Mouse (Mus musculus) forebrain, postnatal 0 days (tissue): ENCODE measurements at regions not wholly inside any gene's neighbourhood (a gene's known extent, or its start where the extent isn't known, plus 50 kb on each side); places are given as distances from the start of the nearest gene placed in this dataset.

Source experiments
- ATAC-seq: fragments of 200-750 bp; cut with Nextera tagmentation; 2 replicates; pipeline ENCODE4 v1.8.0; 2017; ENCODE audit warnings: mild to moderate bottlenecking, moderate library complexity
- DNase-seq: peaks from one replicate; pipeline ENCODE4 v3.0.0-alpha.2; 2015
- H3K27ac ChIP-seq: fragments of 300-500 bp; sonication (generic); 2 replicates; pipeline ENCODE4 v1.5.1; 2014; ENCODE audit warnings: low read depth, mild to moderate bottlenecking, antibody characterized with exemption, low read length, moderate library complexity, mixed read lengths
- H3K27me3 ChIP-seq: fragments of 300-500 bp; sonication (generic); 2 replicates; pipeline ENCODE4 v1.6.1; 2014; ENCODE audit warnings: mild to moderate bottlenecking, low read length, mixed read lengths; ENCODE audit not compliant: insufficient read depth
- H3K36me3 ChIP-seq: fragments of 300-500 bp; sonication (generic); 2 replicates; pipeline ENCODE4 v1.6.1; 2014; ENCODE audit warnings: mild to moderate bottlenecking, moderate library complexity; ENCODE audit not compliant: insufficient read depth
- H3K4me1 ChIP-seq: fragments of 300-500 bp; sonication (generic); 2 replicates; pipeline ENCODE4 v1.6.1; 2014; ENCODE audit warnings: antibody characterized with exemption; ENCODE audit not compliant: insufficient read depth
- H3K4me2 ChIP-seq: fragments of 300-500 bp; sonication (generic); 2 replicates; pipeline ENCODE4 v1.6.1; 2014; ENCODE audit warnings: low read depth, mild to moderate bottlenecking, moderate library complexity
- H3K4me3 ChIP-seq: fragments of 300-500 bp; sonication (generic); 2 replicates; pipeline ENCODE4 v1.5.1; 2014; ENCODE audit warnings: low read depth, low read length, mixed read lengths
- H3K9ac ChIP-seq: fragments of 300-500 bp; sonication (generic); 2 replicates; pipeline ENCODE4 v1.6.1; 2014; ENCODE audit warnings: mild to moderate bottlenecking
- H3K9me3 ChIP-seq: fragments of 300-500 bp; sonication (generic); 2 replicates; pipeline ENCODE4 v1.6.1; 2016; ENCODE audit warnings: low read length
- CTCF ChIP-seq: sonication (generic); IDR thresholded peaks from 2 replicates; pipeline ENCODE4 v1.5.1; 2016; ENCODE audit warnings: antibody characterized with exemption, control low read depth, low read depth
- WGBS: fragments of 180-500 bp; shearing (Covaris S2); extraction: QIAGEN DNeasy Blood & Tissue Kit; methylation state at CpG from one replicate; pipeline ENCODE4 v1.1.7; 2014; 5-methylcytosine and 5-hydroxymethylcytosine counted together

DNA sequence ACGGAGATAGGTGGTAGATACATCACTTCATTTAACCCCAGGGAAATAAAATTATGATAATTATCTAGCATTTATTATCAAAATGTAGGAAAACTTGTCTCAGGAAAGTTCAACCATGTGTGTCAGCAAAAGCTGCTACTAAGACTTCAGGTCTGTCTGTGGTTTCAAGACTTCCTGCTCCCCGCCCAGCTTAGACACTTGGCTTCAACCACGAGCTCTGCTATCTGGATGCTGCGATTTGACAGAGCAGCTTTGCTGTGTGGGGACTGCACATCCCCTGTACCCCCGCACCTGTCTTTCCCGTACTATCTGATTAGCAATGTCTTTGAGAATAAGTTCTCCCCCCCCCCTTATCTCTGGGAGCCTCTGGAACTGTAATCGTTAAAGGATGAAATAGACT, 176.0 kb upstream of the Gk2 start:
- no peak overlapping the region for H3K4me3 ChIP-seq
- 73% methylated on average over 7 of the region's 7 CpGs for WGBS
- H3K9ac ChIP-seq: no peak overlapping the region
- no peak for TF ChIP-seq CTCF
- no peaks in the 10 kb centered on the region for H3K9me3 ChIP-seq
- H3K36me3 ChIP-seq: no peaks in the 10 kb centered on the region
- no peak overlapping the region for H3K27ac ChIP-seq
- ATAC-seq (no peak), DNase-seq (no peak)
- H3K4me1 ChIP-seq: no peaks in the 10 kb centered on the region
- no peaks in the 10 kb centered on the region for H3K27me3 ChIP-seq
- H3K4me2 ChIP-seq: no peak overlapping the region

DNA sequence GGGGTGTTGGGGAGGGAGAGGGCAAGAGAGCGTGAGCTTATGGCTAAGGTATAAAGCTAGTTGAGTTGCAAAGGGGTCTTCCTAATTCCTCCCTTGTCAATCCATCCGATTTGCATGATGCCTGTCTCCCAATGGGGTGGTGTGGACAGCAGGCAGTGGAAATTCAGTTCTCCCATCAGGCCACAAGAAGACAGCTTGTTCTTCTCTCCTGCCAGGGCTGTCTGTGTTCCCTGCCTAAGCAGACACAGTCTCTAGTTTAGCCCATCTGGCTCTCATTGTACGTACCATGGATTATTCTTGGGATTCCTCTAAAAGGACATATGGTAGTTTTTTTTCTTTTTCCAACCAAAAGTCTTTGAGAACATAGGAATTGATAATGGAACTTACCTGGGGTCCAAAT, 168.4 kb upstream of the Gk2 start:
- WGBS: 73% methylated on average over 3 of the region's 3 CpGs
- Histone ChIP-seq H3K27ac (no peak overlapping the region), H3K4me2 (no peak overlapping the region), H3K36me3 (no peaks in the 10 kb centered on the region), H3K9me3 (no peaks in the 10 kb centered on the region), H3K4me1 (no peaks in the 10 kb centered on the region), H3K27me3 (no peaks in the 10 kb centered on the region), H3K4me3 (no peak overlapping the region), H3K9ac (no peak overlapping the region)
- peak; percentile 64; the same call in 1 of the 2 replicates for ATAC-seq
- TF ChIP-seq CTCF: no peak
- peak; percentile 55 for DNase-seq

DNA sequence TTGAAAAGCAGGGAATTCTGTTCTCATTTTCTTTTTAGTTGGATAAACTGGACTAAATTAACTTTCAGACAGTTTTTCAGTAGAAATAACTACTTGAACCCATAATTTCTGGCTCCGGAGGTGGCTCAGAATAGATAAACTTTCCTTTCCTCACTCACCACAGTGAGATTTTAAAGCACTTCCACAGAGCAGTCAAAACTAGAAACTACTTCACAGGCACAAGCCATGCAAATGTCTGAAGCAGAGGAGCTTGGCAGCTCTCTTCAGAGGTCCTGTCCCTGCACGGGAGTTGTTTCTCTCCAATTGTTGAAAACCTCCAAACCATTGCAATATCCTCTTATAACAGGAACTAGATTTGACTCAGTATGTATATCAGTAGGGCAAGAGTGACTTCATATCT, 163.1 kb upstream of the Gk2 start:
- Histone ChIP-seq H3K27me3 (no peaks in the 10 kb centered on the region), H3K4me2 (no peak overlapping the region), H3K27ac (no peak overlapping the region), H3K9ac (no peak overlapping the region), H3K36me3 (no peaks in the 10 kb centered on the region), H3K4me3 (no peak overlapping the region), H3K9me3 (no peaks in the 10 kb centered on the region), H3K4me1 (no peaks in the 10 kb centered on the region)
- no peak for DNase-seq
- no peak for TF ChIP-seq CTCF
- WGBS: 89% methylated on average over 2 of the region's 2 CpGs
- ATAC-seq: no peak

DNA sequence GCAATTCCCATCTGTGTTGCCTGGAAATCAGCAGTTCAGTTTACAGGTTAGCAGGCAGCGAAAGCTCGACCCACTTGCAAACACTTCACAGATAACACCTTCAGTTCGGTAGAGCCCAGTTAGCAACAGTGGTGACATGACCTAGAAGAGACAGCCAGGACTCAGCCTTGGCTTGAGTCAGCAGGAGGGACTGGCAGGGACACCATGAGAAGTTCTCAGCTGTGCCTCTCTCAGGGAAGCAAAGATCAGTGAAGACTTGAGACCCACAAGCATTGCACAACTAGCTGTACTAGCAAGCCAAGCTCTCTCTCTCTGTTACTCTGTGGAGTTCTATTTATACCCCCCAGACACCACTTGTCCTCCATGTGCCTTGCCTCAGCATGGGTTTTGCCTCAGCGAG, 161.6 kb upstream of the Gk2 start:
- H3K9ac ChIP-seq: no peak overlapping the region
- no peak overlapping the region for H3K27ac ChIP-seq
- H3K36me3 ChIP-seq: no peaks in the 10 kb centered on the region
- H3K27me3 ChIP-seq: no peaks in the 10 kb centered on the region
- DNase-seq (no peak), ATAC-seq (no peak)
- no peak overlapping the region for H3K4me3 ChIP-seq
- H3K4me1 ChIP-seq: no peaks in the 10 kb centered on the region
- H3K9me3 ChIP-seq: no peaks in the 10 kb centered on the region
- WGBS: 89% methylated on average over 4 of the region's 4 CpGs
- TF ChIP-seq CTCF: no peak
- H3K4me2 ChIP-seq: no peak overlapping the region

DNA sequence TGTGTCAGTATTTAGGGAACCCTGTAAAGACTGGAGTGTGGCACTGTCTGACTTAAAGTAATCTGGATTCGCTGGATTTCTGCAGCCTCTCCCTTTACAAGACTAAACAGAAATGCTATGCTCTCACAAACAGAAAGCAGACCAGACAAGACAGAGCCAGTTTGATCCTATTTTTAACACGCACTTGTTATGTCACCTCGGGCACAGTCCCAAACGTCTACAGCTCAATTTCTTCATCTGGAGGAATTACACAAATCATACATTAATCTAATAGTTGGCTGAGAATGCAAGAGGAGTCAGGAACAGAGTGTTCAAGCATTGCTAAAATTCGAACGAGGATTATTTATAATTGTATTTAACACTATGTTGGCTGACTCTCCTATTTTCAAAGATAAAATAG, 145.4 kb upstream of the Gk2 start:
- WGBS: 65% methylated on average over 6 of the region's 6 CpGs
- Histone ChIP-seq H3K27me3 (no peaks in the 10 kb centered on the region), H3K4me3 (no peak overlapping the region), H3K9me3 (no peaks in the 10 kb centered on the region), H3K36me3 (no peaks in the 10 kb centered on the region), H3K4me2 (no peak overlapping the region), H3K4me1 (no peaks in the 10 kb centered on the region; the same call in 1 of the 2 replicates), H3K9ac (no peak overlapping the region), H3K27ac (no peak overlapping the region)
- TF ChIP-seq CTCF: no peak
- no peak for ATAC-seq
- no peak for DNase-seq

DNA sequence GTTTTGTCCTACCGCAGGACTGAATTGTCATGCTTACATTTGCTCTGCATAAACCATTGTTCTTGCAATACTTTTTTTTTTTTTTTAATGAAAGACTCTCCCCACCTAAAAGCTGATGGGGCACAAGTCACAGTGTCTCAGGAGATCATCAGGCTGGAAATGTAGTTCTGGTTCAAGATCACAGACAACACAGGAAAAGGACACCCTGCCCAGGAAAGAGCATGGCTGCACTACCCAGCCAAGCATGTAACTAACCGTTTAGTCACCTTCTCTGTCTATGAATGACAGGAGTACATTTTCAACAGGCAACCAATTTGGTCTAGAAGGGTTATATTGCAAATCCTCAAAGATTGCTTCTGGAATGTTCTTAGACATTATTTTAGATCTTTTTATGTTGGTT, 144.6 kb upstream of the Gk2 start:
- Histone ChIP-seq H3K9me3 (no peaks in the 10 kb centered on the region), H3K27me3 (no peaks in the 10 kb centered on the region), H3K4me3 (no peak overlapping the region), H3K27ac (no peak overlapping the region), H3K4me1 (no peaks in the 10 kb centered on the region; the same call in 1 of the 2 replicates), H3K9ac (no peak overlapping the region), H3K36me3 (no peaks in the 10 kb centered on the region), H3K4me2 (no peak overlapping the region)
- WGBS: 85% methylated on average over 2 of the region's 2 CpGs
- no peak for TF ChIP-seq CTCF
- ATAC-seq (no peak), DNase-seq (no peak)

DNA sequence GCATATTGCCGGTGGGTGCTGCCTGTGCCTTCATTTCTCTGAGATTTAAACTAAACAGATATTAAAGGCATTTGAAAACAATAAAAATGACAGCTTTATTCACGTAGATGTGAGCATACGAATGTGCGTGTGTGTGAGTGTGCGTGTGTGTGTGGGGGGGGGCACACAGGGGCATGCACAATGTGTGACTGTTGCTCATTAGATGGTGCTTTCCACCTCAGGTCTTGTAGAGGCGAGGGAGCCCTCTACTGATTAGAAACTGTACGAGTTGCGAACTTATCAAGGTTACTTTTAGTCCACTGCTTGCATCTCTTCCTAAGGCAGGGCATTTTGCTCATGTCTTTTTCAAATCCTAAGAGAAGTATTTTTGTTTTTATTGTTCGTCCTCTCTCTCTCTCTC, 141.9 kb upstream of the Gk2 start:
- Histone ChIP-seq H3K9me3 (no peaks in the 10 kb centered on the region), H3K4me3 (no peak overlapping the region), H3K36me3 (no peaks in the 10 kb centered on the region), H3K4me2 (no peak overlapping the region), H3K9ac (no peak overlapping the region), H3K27me3 (no peaks in the 10 kb centered on the region), H3K27ac (no peak overlapping the region), H3K4me1 (no peaks in the 10 kb centered on the region; the same call in 1 of the 2 replicates)
- ATAC-seq (no peak), DNase-seq (peak; percentile 20)
- TF ChIP-seq CTCF: peak; percentile 46
- WGBS: 66% methylated on average over 9 of the region's 9 CpGs

DNA sequence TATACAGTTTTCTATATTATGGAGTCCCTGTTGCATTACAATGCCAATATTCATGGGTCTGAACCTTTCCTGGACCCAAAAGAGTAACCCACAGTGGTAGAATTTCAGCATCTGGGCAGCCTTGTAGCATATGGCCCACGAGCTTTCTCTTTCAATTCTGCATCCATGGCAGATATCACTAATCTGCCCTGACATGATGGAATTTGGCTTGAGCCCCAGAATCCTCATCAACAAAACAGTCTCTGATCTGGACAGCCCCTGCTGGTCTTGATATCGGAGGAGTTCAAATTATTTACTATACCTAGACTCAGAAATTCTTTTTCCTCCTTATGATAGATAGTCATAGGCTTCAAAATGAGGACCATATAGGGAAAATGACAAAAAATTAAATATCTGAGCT, 139.1 kb upstream of the Gk2 start:
- DNase-seq: no peak

More for the DNA sequence above, 139.1 kb upstream of the Gk2 start:
- H3K9ac ChIP-seq: no peak overlapping the region
- H3K4me3 ChIP-seq: no peak overlapping the region
- 58% methylated on average over 2 of the region's 2 CpGs for whole genome bisulfite sequencing
- no peaks in the 10 kb centered on the region for H3K27me3 ChIP-seq
- no peak overlapping the region for H3K4me2 ChIP-seq
- no peak for ATAC-seq
- no peak for TF ChIP-seq CTCF
- H3K36me3 ChIP-seq: no peaks in the 10 kb centered on the region
- no peaks in the 10 kb centered on the region; the same call in 1 of the 2 replicates for H3K4me1 ChIP-seq
- H3K9me3 ChIP-seq: no peaks in the 10 kb centered on the region
- H3K27ac ChIP-seq: no peak overlapping the region
